ENCODE assay signal across 8 mouse cellular contexts in genomic region chr9:42573180-42573579, GRCm38 (mm10).
DNase-seq lines count a peak whose midpoint lies in the region; ATAC-seq and TF ChIP-seq lines count a peak whose summit lies in the region.

No protein-coding gene starts in this region.

- no peaks in the 10 kb centered on the region for H3K9me3 ChIP-seq in embryonic facial prominence, embryonic 10.5 days
- no peaks in the 10 kb centered on the region for H3K9me3 ChIP-seq in heart, embryonic 11.5 days (replicated peaks; ENCODE audit: control insufficient read depth, low read length)

- peaks cover 19% of the 10 kb centered on the region; the same call in 1 of the 2 replicates for H3K27me3 ChIP-seq in embryonic facial prominence, embryonic 10.5 days (replicated peaks; ENCODE audit: low read depth, poor library complexity, severe bottlenecking)
- H3K27me3 ChIP-seq in heart, embryonic 11.5 days (ENCODE audit: control insufficient read depth, insufficient read depth, low read length): peaks cover 6% of the 10 kb centered on the region

- no peak for ATAC-seq in heart, embryonic 11.5 days (replicated peaks; ENCODE audit: insufficient number of reproducible peaks, low FRiP score, low TSS enrichment)

- H3K4me3 ChIP-seq in embryonic facial prominence, embryonic 10.5 days: peak overlapping the region; percentile 38
- no peak overlapping the region for H3K4me3 ChIP-seq in heart, embryonic 11.5 days (ENCODE audit: low read depth, low read length)
- no peak overlapping the region for H3K4me3 ChIP-seq in lung, adult 2 months (replicated peaks; ENCODE audit: extremely low read depth, low read depth, low read length)

- WGBS in embryonic facial prominence, embryonic 10.5 days: 10% methylated on average over 6 of the region's 6 CpGs
- WGBS in heart, embryonic 11.5 days (ENCODE audit: insufficient replicate concordance): 21% methylated on average over 6 of the region's 6 CpGs
- WGBS in lung, adult 2 months: 13% methylated on average over 6 of the region's 6 CpGs

- H3K36me3 ChIP-seq in embryonic facial prominence, embryonic 10.5 days (replicated peaks): no peaks in the 10 kb centered on the region
- H3K36me3 ChIP-seq in heart, embryonic 11.5 days (ENCODE audit: control insufficient read depth, insufficient read depth, low read length): no peaks in the 10 kb centered on the region

- no peak for TF ChIP-seq POLR2A in lung, adult 2 months (IDR thresholded peaks at IDR 0.05; ENCODE audit: borderline replicate concordance, extremely low read depth, low read depth, low read length)

- H3K4me1 ChIP-seq in embryonic facial prominence, embryonic 10.5 days: peaks cover 18% of the 10 kb centered on the region
- no peaks in the 10 kb centered on the region for H3K4me1 ChIP-seq in heart, embryonic 11.5 days (ENCODE audit: control insufficient read depth, insufficient read depth, low read length)
- H3K4me1 ChIP-seq in lung, adult 2 months (ENCODE audit: control insufficient read depth, insufficient read depth, low read length): no peaks in the 10 kb centered on the region

- peak; percentile 8 to 20 for DNase-seq in CD8-positive naive resting alpha-beta T cell, adult 2 months (ENCODE audit: low read depth in 2 of 2, low spot score in 2 of 2)
- DNase-seq in adrenal gland, postnatal 14 days: peak; percentile 79
- DNase-seq in embryonic facial prominence, embryonic 10.5 days (ENCODE audit: low spot score): peak; percentile 76
- peak; percentile 83 for DNase-seq in kidney, postnatal 10 days
- peak; percentile 40 for DNase-seq in lung, adult 2 months
- DNase-seq in ovary, adult 18-20 months (ENCODE audit: low spot score): peak; percentile 16
- DNase-seq in thymus, postnatal 4 days: peak; percentile 72

- 0 out of 2 replicates have a peak overlapping the region, but pooled peaks have one; percentile 35 for H3K27ac ChIP-seq in embryonic facial prominence, embryonic 10.5 days (replicated peaks)
- H3K27ac ChIP-seq in heart, embryonic 11.5 days (ENCODE audit: low read depth, low read length): no peak overlapping the region

- H3K4me2 ChIP-seq in heart, embryonic 11.5 days: 0 out of 2 replicates have a peak overlapping the region, but pooled peaks have one; percentile 27

- no peak overlapping the region for H3K9ac ChIP-seq in heart, embryonic 11.5 days (ENCODE audit: low read depth, low read length)

- peak; percentile 54 for TF ChIP-seq CTCF in lung, adult 2 months (IDR thresholded peaks at IDR 0.05; ENCODE audit: insufficient read depth, low read length)

Comparison
In these comparisons a context has a peak if more than half of its experiments do, and no peak if none do; other contexts are left out.
1. DNase-seq: peak in every context shown above with its lines; median percentile 83 in kidney, postnatal 10 days; 79 in adrenal gland, postnatal 14 days; 76 in embryonic facial prominence, embryonic 10.5 days; 72 in thymus, postnatal 4 days; 40 in lung, adult 2 months; 16 in ovary, adult 18-20 months; 14 in CD8-positive naive resting alpha-beta T cell, adult 2 months.